Mouse (Mus musculus): ENCODE measurements around the gene Ppa1. TPM values are rescaled to one million over a fixed set of nuclear protein-coding genes. Genes with fewer than 3 reads are reported as not detected.

Ppa1 gene
- polyA plus RNA-seq, 1 experiment from 2014 or later: 158 TPM

GRCm38 (mm10) chr10:61670758-61671157 is 22.4 kb downstream of the Ppa1 start:
- no peak for ATAC-seq (replicated peaks; ENCODE audit: insufficient number of reproducible peaks, low FRiP score, low TSS enrichment)
- Histone ChIP-seq H3K4me2 (no peak overlapping the region), H3K9ac (ENCODE audit: low read depth, low read length) (no peak overlapping the region), H3K27ac (ENCODE audit: low read depth, low read length) (no peak overlapping the region), H3K27me3 (ENCODE audit: control insufficient read depth, insufficient read depth, low read length) (no peaks in the 10 kb centered on the region), H3K4me1 (ENCODE audit: control insufficient read depth, insufficient read depth, low read length) (no peaks in the 10 kb centered on the region), H3K36me3 (ENCODE audit: control insufficient read depth, insufficient read depth, low read length) (peaks cover 34% of the 10 kb centered on the region), H3K9me3 (replicated peaks; ENCODE audit: control insufficient read depth, low read length) (no peaks in the 10 kb centered on the region), H3K4me3 (ENCODE audit: low read depth, low read length) (no peak overlapping the region)
- WGBS (ENCODE audit: insufficient replicate concordance): 92% methylated on average over 3 of the region's 3 CpGs

GRCm38 (mm10) chr10:61675935-61676334 is 27.6 kb downstream of the Ppa1 start:
- Histone ChIP-seq H3K9me3 (replicated peaks; ENCODE audit: control insufficient read depth, low read length) (no peaks in the 10 kb centered on the region), H3K36me3 (ENCODE audit: control insufficient read depth, insufficient read depth, low read length) (peaks cover 14% of the 10 kb centered on the region), H3K4me2 (no peak overlapping the region), H3K27ac (ENCODE audit: low read depth, low read length) (no peak overlapping the region), H3K9ac (ENCODE audit: low read depth, low read length) (no peak overlapping the region), H3K4me3 (ENCODE audit: low read depth, low read length) (no peak overlapping the region), H3K4me1 (ENCODE audit: control insufficient read depth, insufficient read depth, low read length) (no peaks in the 10 kb centered on the region), H3K27me3 (ENCODE audit: control insufficient read depth, insufficient read depth, low read length) (no peaks in the 10 kb centered on the region)
- 74% methylated on average over 3 of the region's 3 CpGs for WGBS (ENCODE audit: insufficient replicate concordance)
- ATAC-seq (replicated peaks; ENCODE audit: insufficient number of reproducible peaks, low FRiP score, low TSS enrichment): no peak

GRCm38 (mm10) chr10:61679545-61679944 is 31.2 kb downstream of the Ppa1 start:
- no peaks in the 10 kb centered on the region for H3K27me3 ChIP-seq (ENCODE audit: control insufficient read depth, insufficient read depth, low read length)
- peaks cover 6% of the 10 kb centered on the region for H3K4me1 ChIP-seq (ENCODE audit: control insufficient read depth, insufficient read depth, low read length)
- peak overlapping the region; percentile 94 for H3K9ac ChIP-seq (ENCODE audit: low read depth, low read length)
- 37% methylated on average over 9 of the region's 9 CpGs for WGBS (ENCODE audit: insufficient replicate concordance)
- H3K27ac ChIP-seq (ENCODE audit: low read depth, low read length): peak overlapping the region; percentile 89
- no peak for ATAC-seq (replicated peaks; ENCODE audit: insufficient number of reproducible peaks, low FRiP score, low TSS enrichment)
- H3K9me3 ChIP-seq (replicated peaks; ENCODE audit: control insufficient read depth, low read length): no peaks in the 10 kb centered on the region
- peak overlapping the region; percentile 99 for H3K4me3 ChIP-seq (ENCODE audit: low read depth, low read length)
- H3K36me3 ChIP-seq (ENCODE audit: control insufficient read depth, insufficient read depth, low read length): peaks cover 5% of the 10 kb centered on the region; the same call in 1 of the 2 replicates
- peak overlapping the region; percentile 79 for H3K4me2 ChIP-seq

GRCm38 (mm10) chr10:61680015-61680913 is 31.9 kb downstream of the Ppa1 start, which contains the start of gene Sar1a:
Gene Sar1a (plus strand): TSS chr10:61680299.
- Histone ChIP-seq H3K4me1 (ENCODE audit: control insufficient read depth, insufficient read depth, low read length) (peaks cover 6% of the 10 kb centered on the region), H3K27me3 (ENCODE audit: control insufficient read depth, insufficient read depth, low read length) (no peaks in the 10 kb centered on the region), H3K4me2 (peak within 1 kb of the TSS; percentile 95), H3K9ac (ENCODE audit: low read depth, low read length) (peak within 1 kb of the TSS; percentile 94), H3K27ac (ENCODE audit: low read depth, low read length) (peak within 1 kb of the TSS; percentile 89), H3K4me3 (ENCODE audit: low read depth, low read length) (peak within 1 kb of the TSS; percentile 99), H3K9me3 (replicated peaks; ENCODE audit: control insufficient read depth, low read length) (no peaks in the 10 kb centered on the region), H3K36me3 (ENCODE audit: control insufficient read depth, insufficient read depth, low read length) (0 out of 2 replicates have a peak, but pooled peaks cover 3% of the 10 kb centered on the region)
- ATAC-seq (replicated peaks; ENCODE audit: insufficient number of reproducible peaks, low FRiP score, low TSS enrichment): peak; percentile 100
- WGBS (ENCODE audit: insufficient replicate concordance): under 1% methylated on average over 72 of the region's 84 CpGs

GRCm38 (mm10) chr10:61689405-61689804 is 41.1 kb downstream of the Ppa1 start:
- Histone ChIP-seq H3K9ac (ENCODE audit: low read depth, low read length) (no peak overlapping the region), H3K27ac (ENCODE audit: low read depth, low read length) (no peak overlapping the region), H3K36me3 (ENCODE audit: control insufficient read depth, insufficient read depth, low read length) (peaks cover 33% of the 10 kb centered on the region), H3K4me2 (no peak overlapping the region), H3K4me1 (ENCODE audit: control insufficient read depth, insufficient read depth, low read length) (no peaks in the 10 kb centered on the region), H3K9me3 (replicated peaks; ENCODE audit: control insufficient read depth, low read length) (no peaks in the 10 kb centered on the region), H3K27me3 (ENCODE audit: control insufficient read depth, insufficient read depth, low read length) (no peaks in the 10 kb centered on the region), H3K4me3 (ENCODE audit: low read depth, low read length) (no peak overlapping the region)
- ATAC-seq (replicated peaks; ENCODE audit: insufficient number of reproducible peaks, low FRiP score, low TSS enrichment): no peak
- 77% methylated on average over 8 of the region's 8 CpGs for WGBS (ENCODE audit: insufficient replicate concordance)

- WGBS (ENCODE audit: insufficient replicate concordance): 69% methylated on average over 4 of the region's 4 CpGs
- peaks cover 10% of the 10 kb centered on the region for H3K4me1 ChIP-seq (ENCODE audit: control insufficient read depth, insufficient read depth, low read length)
Measured at GRCm38 (mm10) chr10:61693563-61693962, 45.2 kb downstream of the Ppa1 start.

GRCm38 (mm10) chr10:61694870-61695670 is 46.7 kb downstream of the Ppa1 start, which contains the start of gene Tysnd1:
Gene Tysnd1 (plus strand): TSS chr10:61695514.
- WGBS (ENCODE audit: insufficient replicate concordance): 1% methylated on average over 42 of the region's 42 CpGs
- H3K9ac ChIP-seq (ENCODE audit: low read depth, low read length): peak within 1 kb of the TSS; percentile 86
- H3K27me3 ChIP-seq (ENCODE audit: control insufficient read depth, insufficient read depth, low read length): no peaks in the 10 kb centered on the region
- peaks cover 10% of the 10 kb centered on the region for H3K4me1 ChIP-seq (ENCODE audit: control insufficient read depth, insufficient read depth, low read length)
- ATAC-seq (replicated peaks; ENCODE audit: insufficient number of reproducible peaks, low FRiP score, low TSS enrichment): peak; percentile 90
- peaks cover 16% of the 10 kb centered on the region for H3K36me3 ChIP-seq (ENCODE audit: control insufficient read depth, insufficient read depth, low read length)
- peak within 1 kb of the TSS; percentile 97 for H3K4me3 ChIP-seq (ENCODE audit: low read depth, low read length)
- H3K4me2 ChIP-seq: peak within 1 kb of the TSS; percentile 100
- H3K27ac ChIP-seq (ENCODE audit: low read depth, low read length): no peak within 1 kb of the TSS
- H3K9me3 ChIP-seq (replicated peaks; ENCODE audit: control insufficient read depth, low read length): no peaks in the 10 kb centered on the region

More at GRCm38 (mm10) chr10:61693563-61693962, 45.2 kb downstream of the Ppa1 start:
- Histone ChIP-seq H3K9me3 (replicated peaks; ENCODE audit: control insufficient read depth, low read length) (no peaks in the 10 kb centered on the region), H3K9ac (ENCODE audit: low read depth, low read length) (no peak overlapping the region), H3K36me3 (ENCODE audit: control insufficient read depth, insufficient read depth, low read length) (peaks cover 19% of the 10 kb centered on the region), H3K27me3 (ENCODE audit: control insufficient read depth, insufficient read depth, low read length) (no peaks in the 10 kb centered on the region), H3K4me3 (ENCODE audit: low read depth, low read length) (no peak overlapping the region), H3K27ac (ENCODE audit: low read depth, low read length) (no peak overlapping the region), H3K4me2 (no peak overlapping the region)
- ATAC-seq (replicated peaks; ENCODE audit: insufficient number of reproducible peaks, low FRiP score, low TSS enrichment): no peak

- H3K9me3 ChIP-seq (replicated peaks; ENCODE audit: control insufficient read depth, low read length): no peaks in the 10 kb centered on the region
- no peaks in the 10 kb centered on the region for H3K27me3 ChIP-seq (ENCODE audit: control insufficient read depth, insufficient read depth, low read length)
- peaks cover 16% of the 10 kb centered on the region for H3K36me3 ChIP-seq (ENCODE audit: control insufficient read depth, insufficient read depth, low read length)
- H3K4me3 ChIP-seq (ENCODE audit: low read depth, low read length): peak overlapping the region; percentile 97
- H3K4me1 ChIP-seq (ENCODE audit: control insufficient read depth, insufficient read depth, low read length): peaks cover 10% of the 10 kb centered on the region
- peak; percentile 46 for ATAC-seq (replicated peaks; ENCODE audit: insufficient number of reproducible peaks, low FRiP score, low TSS enrichment)
- H3K27ac ChIP-seq (ENCODE audit: low read depth, low read length): no peak overlapping the region
- WGBS (ENCODE audit: insufficient replicate concordance): under 1% methylated on average over 95 of the region's 111 CpGs
- H3K4me2 ChIP-seq: peak overlapping the region; percentile 100
- peak overlapping the region; percentile 86 for H3K9ac ChIP-seq (ENCODE audit: low read depth, low read length)
Measured at GRCm38 (mm10) chr10:61695703-61696559, 47.6 kb downstream of the Ppa1 start.

Measured in heart, embryonic 11.5 days (tissue).